In genomic region chr19:10182670-10183298, GRCm38 (mm10) we compare ENCODE assay signal across 8 mouse cellular contexts. TPM values are rescaled to one million over a fixed set of nuclear protein-coding genes. Genes with fewer than 3 reads are reported as not detected.
A peak's percentile ranks its signal among the peaks of the same experiment; 100 is the strongest.
DNase-seq lines count a peak whose midpoint lies in the region; ATAC-seq and TF ChIP-seq lines count a peak whose summit lies in the region.

Gene Fads1 (plus strand): TSS chr19:10182888.

- peaks cover 34% of the 10 kb centered on the region for H3K36me3 ChIP-seq in hindbrain, embryonic 10.5 days
- peaks cover 7% of the 10 kb centered on the region; the same call in 1 of the 2 replicates for H3K36me3 ChIP-seq in lung, postnatal 0 days (ENCODE audit: insufficient read depth, low read length)

- peak; percentile 80 for DNase-seq in MEL-GATA-1-ER (ENCODE audit: extremely low read depth, low read depth)
- DNase-seq in cerebellum, adult 8-10 months, result peak; percentile 91
- peak; percentile 94 for DNase-seq in hindbrain, embryonic 10.5 days (ENCODE audit: low spot score)
- peak; percentile 96 for DNase-seq in layer of hippocampus, adult 9-11 months
- peak; percentile 96 for DNase-seq in lung, postnatal 0 days (ENCODE audit: low spot score)
- peak; percentile 94 for DNase-seq in ovary, postnatal 36 days (ENCODE audit: low spot score)
- peak; percentile 92 for DNase-seq in thymus, postnatal 25 days

- peak within 1 kb of the TSS; percentile 99 for H3K27ac ChIP-seq in hindbrain, embryonic 10.5 days
- H3K27ac ChIP-seq in lung, postnatal 0 days (ENCODE audit: low read length), result peak within 1 kb of the TSS; percentile 80

- peak within 1 kb of the TSS; percentile 91 for H3K4me2 ChIP-seq in lung, postnatal 0 days (replicated peaks; ENCODE audit: low read depth, low read length)

- WGBS in hindbrain, embryonic 10.5 days, result under 1% methylated on average over 70 of the region's 70 CpGs
- under 1% methylated on average over 69 of the region's 70 CpGs for WGBS in lung, postnatal 0 days

- peak; percentile 94 for ATAC-seq in frontal cortex, adult (ENCODE audit: low TSS enrichment)
- peak; percentile 96 for ATAC-seq in lung, postnatal 0 days

- TF ChIP-seq EP300 in lung, postnatal 0 days (IDR thresholded peaks at IDR 0.05), result no peak

- H3K4me3 ChIP-seq in hindbrain, embryonic 10.5 days, result peak within 1 kb of the TSS; percentile 96
- H3K4me3 ChIP-seq in lung, postnatal 0 days (ENCODE audit: low read depth, low read length), result peak within 1 kb of the TSS; percentile 85

- H3K27me3 ChIP-seq in hindbrain, embryonic 10.5 days (ENCODE audit: insufficient read depth, poor library complexity, severe bottlenecking), result no peaks in the 10 kb centered on the region
- no peaks in the 10 kb centered on the region for H3K27me3 ChIP-seq in lung, postnatal 0 days (replicated peaks; ENCODE audit: insufficient read depth, low read length)

- H3K9me3 ChIP-seq in hindbrain, embryonic 10.5 days, result no peaks in the 10 kb centered on the region
- H3K9me3 ChIP-seq in lung, postnatal 0 days (ENCODE audit: low read length), result no peaks in the 10 kb centered on the region

- peaks cover 31% of the 10 kb centered on the region for H3K4me1 ChIP-seq in hindbrain, embryonic 10.5 days (replicated peaks)
- peaks cover 5% of the 10 kb centered on the region; the same call in 1 of the 2 replicates for H3K4me1 ChIP-seq in lung, postnatal 0 days (ENCODE audit: insufficient read depth, low read depth, low read length)

- TF ChIP-seq CTCF in lung, postnatal 0 days (IDR thresholded peaks at IDR 0.05), result peak; percentile 67

- peak within 1 kb of the TSS; percentile 72 for H3K9ac ChIP-seq in lung, postnatal 0 days (replicated peaks; ENCODE audit: low read depth)

RNA-seq across cellular contexts. Expression of gene Fads1, which starts in this region (rescaled TPM):
- 162 and 170 TPM in 2 replicates for polyA plus RNA-seq in hindbrain, embryonic 10.5 days (2016; fragmentation: Nextera tagmentation; extraction: Ambion mirVana)
- 44.5 and 48.8 TPM in 2 replicates for polyA plus RNA-seq in lung, postnatal 0 days (2015; fragmentation: Nextera tagmentation; extraction: Ambion mirVana)

Comparison
In these comparisons a context has a peak if more than half of its experiments do, and no peak if none do; other contexts are left out.
1. Peak in every context shown above with its lines: DNase-seq, ATAC-seq, H3K4me3 ChIP-seq and H3K27ac ChIP-seq.